Mouse (Mus musculus) MEL (cell line): ENCODE results near the gene Prph2. TPM values are rescaled to one million over a fixed set of nuclear protein-coding genes. Genes with fewer than 3 reads are reported as not detected.

Experiments used
- DNase-seq: peaks from one replicate; pipeline ENCODE4 v3.0.0; 2011; ENCODE audit warnings: low read depth, low spot score
- H3K27ac ChIP-seq: 2 replicates; pipeline ENCODE4 v1.5.1; 2012; ENCODE audit warnings: low read depth, mild to moderate bottlenecking, control low read depth, low read length, moderate library complexity; ENCODE audit not compliant: control insufficient read depth
- H3K27me3 ChIP-seq, 2 experiments: fragments of 150-350 bp in 1 of 2; sonication (generic) in 1 of 2; 2 replicates each; pipeline ENCODE4 v1.6.1; 2012; ENCODE audit warnings: low read length in 2 of 2, mild to moderate bottlenecking in 2 of 2, improper control_type of control experiment in 1 of 2, moderate library complexity in 1 of 2; ENCODE audit not compliant: insufficient read depth in 2 of 2, control insufficient read depth in 1 of 2
- H3K36me3 ChIP-seq, 2 experiments: 2 replicates each; pipeline ENCODE4 v1.6.1; 2012 to 2014; ENCODE audit warnings: low read length in 2 of 2, improper control_type of control experiment in 1 of 2, inconsistent platforms in 1 of 2, mild to moderate bottlenecking in 1 of 2; ENCODE audit not compliant: insufficient read depth in 2 of 2, control insufficient read depth in 1 of 2
- H3K4me1 ChIP-seq, 2 experiments: fragments of 150-350 bp in 1 of 2; sonication (generic) in 1 of 2; 2 replicates each; pipeline ENCODE4 v1.6.1; 2012; ENCODE audit warnings: low read length in 2 of 2, improper control_type of control experiment in 1 of 2, mild to moderate bottlenecking in 1 of 2; ENCODE audit not compliant: insufficient read depth in 2 of 2, control insufficient read depth in 1 of 2
- H3K4me3 ChIP-seq, 2 experiments: fragments of 150-350 bp in 1 of 2; sonication (generic) in 1 of 2; 2 replicates each; pipeline ENCODE4 v1.5.1; 2012; ENCODE audit warnings: low read depth in 2 of 2, low read length in 2 of 2, mild to moderate bottlenecking in 2 of 2, moderate library complexity in 2 of 2, control low read depth in 1 of 2, improper control_type of control experiment in 1 of 2; ENCODE audit not compliant: control insufficient read depth in 1 of 2, insufficient read depth in 1 of 2
- H3K79me2 ChIP-seq: 2 replicates; pipeline ENCODE4 v1.6.1; 2012; ENCODE audit warnings: mild to moderate bottlenecking, low read length, moderate library complexity; ENCODE audit not compliant: control insufficient read depth, poor library complexity, insufficient read depth
- H3K9ac ChIP-seq: 2 replicates; pipeline ENCODE4 v1.6.1; 2012; ENCODE audit warnings: low read depth, mild to moderate bottlenecking, control low read depth, low read length, moderate library complexity; ENCODE audit not compliant: control insufficient read depth, poor library complexity, severe bottlenecking
- H3K9me3 ChIP-seq: fragments of 150-350 bp; sonication (generic); replicated peaks from 2 replicates; pipeline ENCODE4 v1.6.1; 2012; ENCODE audit warnings: mild to moderate bottlenecking, low read length, improper control_type of control experiment, moderate library complexity; ENCODE audit not compliant: insufficient read depth
- BHLHE40 ChIP-seq: IDR thresholded peaks from 2 replicates; pipeline ENCODE4 v1.6.1; 2012; ENCODE audit warnings: low read depth, mild to moderate bottlenecking, inconsistent platforms, low read length, improper control_type of control experiment, borderline replicate concordance
- CHD1 ChIP-seq: IDR thresholded peaks from 2 replicates; pipeline ENCODE4 v1.6.1; 2012; ENCODE audit warnings: low read depth, mild to moderate bottlenecking, inconsistent platforms, low read length, improper control_type of control experiment
- CHD2 ChIP-seq: IDR thresholded peaks from 2 replicates; pipeline ENCODE4 v1.6.1; 2011; ENCODE audit warnings: low read length, improper control_type of control experiment
- CTCF ChIP-seq, 3 experiments: IDR thresholded peaks in 2 of 3; conservative IDR thresholded peaks in 1 of 3; 2 replicates each; pipeline ENCODE4 v1.5.1; 2011 to 2012; ENCODE audit warnings: low read length in 3 of 3, low read depth in 2 of 3, mild to moderate bottlenecking in 2 of 3, improper control_type of control experiment in 1 of 3, inconsistent platforms in 1 of 3, mixed read lengths in 1 of 3, moderate library complexity in 1 of 3; ENCODE audit not compliant: control insufficient read depth in 1 of 3, insufficient read depth in 1 of 3, poor library complexity in 1 of 3, severe bottlenecking in 1 of 3
- E2F4 ChIP-seq: IDR thresholded peaks from 2 replicates; pipeline ENCODE4 v1.6.1; 2011; ENCODE audit warnings: low read depth, low read length, improper control_type of control experiment, borderline replicate concordance
- ELF1 ChIP-seq: IDR thresholded peaks from 2 replicates; pipeline ENCODE4 v1.6.1; 2014; ENCODE audit warnings: low read depth, mild to moderate bottlenecking, inconsistent platforms, low read length, improper control_type of control experiment, moderate library complexity
- EP300 ChIP-seq, 2 experiments: IDR thresholded peaks; 2 replicates each; pipeline ENCODE4 v1.6.1; 2011; ENCODE audit warnings: improper control_type of control experiment in 2 of 2, low read length in 2 of 2, low read depth in 1 of 2, mild to moderate bottlenecking in 1 of 2
- ETS1 ChIP-seq: IDR thresholded peaks from 2 replicates; pipeline ENCODE4 v1.6.1; 2012; ENCODE audit warnings: low read depth, mild to moderate bottlenecking, inconsistent platforms, low read length, improper control_type of control experiment, moderate library complexity
- GABPA ChIP-seq: IDR thresholded peaks from 2 replicates; pipeline ENCODE4 v1.6.1; 2012; ENCODE audit warnings: low read depth, mild to moderate bottlenecking, inconsistent platforms, low read length, improper control_type of control experiment, moderate library complexity
- GATA1 ChIP-seq: IDR thresholded peaks from 2 replicates; pipeline ENCODE4 v1.6.1; 2011; ENCODE audit warnings: low read depth, low read length, improper control_type of control experiment
- HCFC1 ChIP-seq: IDR thresholded peaks from 2 replicates; pipeline ENCODE4 v1.6.1; 2012; ENCODE audit warnings: low read depth, mild to moderate bottlenecking, inconsistent platforms, low read length, improper control_type of control experiment, moderate library complexity
- JUND ChIP-seq: IDR thresholded peaks from 2 replicates; pipeline ENCODE4 v1.6.1; 2011; ENCODE audit warnings: low read depth, mild to moderate bottlenecking, improper control_type of control experiment, low read length
- KAT2A ChIP-seq: conservative IDR thresholded peaks from 2 replicates; pipeline ENCODE4 v1.6.1; 2012; ENCODE audit warnings: low read depth, low read length, improper control_type of control experiment, inconsistent platforms
- MAFK ChIP-seq: IDR thresholded peaks from 2 replicates; pipeline ENCODE4 v1.6.1; 2011; ENCODE audit warnings: low read depth, mild to moderate bottlenecking, low read length, improper control_type of control experiment, borderline replicate concordance
- MAX ChIP-seq: IDR thresholded peaks from 2 replicates; pipeline ENCODE4 v1.6.1; 2011; ENCODE audit warnings: low read length, improper control_type of control experiment
- MAZ ChIP-seq: IDR thresholded peaks from 2 replicates; pipeline ENCODE4 v1.6.1; 2012; ENCODE audit warnings: low read depth, mild to moderate bottlenecking, inconsistent platforms, low read length, improper control_type of control experiment
- MEF2A ChIP-seq: IDR thresholded peaks from 2 replicates; pipeline ENCODE4 v1.6.1; 2014; ENCODE audit warnings: low read depth, mild to moderate bottlenecking, inconsistent platforms, low read length, improper control_type of control experiment; ENCODE audit not compliant: poor library complexity, insufficient replicate concordance, severe bottlenecking; ENCODE audit errors: extremely low read depth
- MXI1 ChIP-seq: IDR thresholded peaks from 2 replicates; pipeline ENCODE4 v1.6.1; 2011; ENCODE audit warnings: mild to moderate bottlenecking, low read depth, low read length, improper control_type of control experiment
- MYB ChIP-seq: IDR thresholded peaks from 2 replicates; pipeline ENCODE4 v1.6.1; 2011; ENCODE audit warnings: mild to moderate bottlenecking, low read depth, low read length, improper control_type of control experiment
- MYC ChIP-seq: IDR thresholded peaks from 2 replicates; pipeline ENCODE4 v1.6.1; 2011; ENCODE audit warnings: low read depth, mild to moderate bottlenecking, low read length, improper control_type of control experiment, moderate library complexity
- NELFE ChIP-seq: IDR thresholded peaks from 2 replicates; pipeline ENCODE4 v1.6.1; 2011; ENCODE audit warnings: low read depth, low read length, improper control_type of control experiment
- NRF1 ChIP-seq: IDR thresholded peaks from 2 replicates; pipeline ENCODE4 v1.6.1; 2014; ENCODE audit warnings: low read depth, mild to moderate bottlenecking, inconsistent platforms, low read length, improper control_type of control experiment, moderate library complexity; ENCODE audit not compliant: poor library complexity, insufficient read depth, severe bottlenecking
- POLR2A ChIP-seq, 2 experiments: IDR thresholded peaks; 2 replicates each; pipeline ENCODE4 v1.6.1; 2011 to 2012; ENCODE audit warnings: low read length in 2 of 2, mild to moderate bottlenecking in 2 of 2, control low read depth in 1 of 2, improper control_type of control experiment in 1 of 2, low read depth in 1 of 2, moderate library complexity in 1 of 2; ENCODE audit not compliant: control insufficient read depth in 1 of 2, insufficient read depth in 1 of 2, poor library complexity in 1 of 2
- POLR2AphosphoS2 ChIP-seq: IDR thresholded peaks from 2 replicates; pipeline ENCODE4 v1.6.1; 2011; ENCODE audit warnings: low read length, improper control_type of control experiment
- POLR2AphosphoS5 ChIP-seq: IDR thresholded peaks from 2 replicates; pipeline ENCODE4 v1.6.1; 2012; ENCODE audit warnings: low read depth, borderline replicate concordance, mild to moderate bottlenecking, inconsistent platforms, low read length, moderate library complexity, mixed read lengths
- RCOR1 ChIP-seq: IDR thresholded peaks from 2 replicates; pipeline ENCODE4 v1.6.1; 2012; ENCODE audit warnings: low read depth, mild to moderate bottlenecking, inconsistent platforms, low read length, improper control_type of control experiment
- SIN3A ChIP-seq: IDR thresholded peaks from 2 replicates; pipeline ENCODE4 v1.6.1; 2012; ENCODE audit warnings: low read length, improper control_type of control experiment, inconsistent platforms
- SMC3 ChIP-seq: IDR thresholded peaks from 2 replicates; pipeline ENCODE4 v1.6.1; 2011; ENCODE audit warnings: low read depth, low read length, improper control_type of control experiment
- TAL1 ChIP-seq: IDR thresholded peaks from 2 replicates; pipeline ENCODE4 v1.6.1; 2012; ENCODE audit warnings: mild to moderate bottlenecking, inconsistent platforms, low read length, moderate library complexity, mixed read lengths
- TBP ChIP-seq: IDR thresholded peaks from 2 replicates; pipeline ENCODE4 v1.8.0; 2011; ENCODE audit warnings: low read depth, low read length, improper control_type of control experiment
- TCF12 ChIP-seq: IDR thresholded peaks from 2 replicates; pipeline ENCODE4 v1.6.1; 2014; ENCODE audit warnings: low read depth, mild to moderate bottlenecking, inconsistent platforms, low read length, improper control_type of control experiment, moderate library complexity
- UBTF ChIP-seq: IDR thresholded peaks from 2 replicates; pipeline ENCODE4 v1.6.1; 2012; ENCODE audit warnings: low read depth, mild to moderate bottlenecking, inconsistent platforms, low read length, improper control_type of control experiment, moderate library complexity, borderline replicate concordance; ENCODE audit not compliant: insufficient read depth
- USF1 ChIP-seq: IDR thresholded peaks from 2 replicates; pipeline ENCODE4 v1.6.1; 2014; ENCODE audit warnings: low read depth, mild to moderate bottlenecking, inconsistent platforms, low read length, improper control_type of control experiment, moderate library complexity
- USF2 ChIP-seq, 2 experiments: IDR thresholded peaks; 2 replicates each; pipeline ENCODE4 v1.6.1; 2011 to 2012; ENCODE audit warnings: improper control_type of control experiment in 2 of 2, low read length in 2 of 2, borderline replicate concordance in 1 of 2, inconsistent platforms in 1 of 2, low read depth in 1 of 2, mild to moderate bottlenecking in 1 of 2; ENCODE audit not compliant: insufficient read depth in 1 of 2
- ZC3H11A ChIP-seq: IDR thresholded peaks from 2 replicates; pipeline ENCODE4 v1.6.1; 2012; ENCODE audit warnings: low read depth, mild to moderate bottlenecking, inconsistent platforms, low read length, improper control_type of control experiment
- ZKSCAN1 ChIP-seq: IDR thresholded peaks from 2 replicates; pipeline ENCODE4 v1.6.1; 2012; ENCODE audit warnings: low read depth, mild to moderate bottlenecking, inconsistent platforms, low read length, improper control_type of control experiment, moderate library complexity
- ZMIZ1 ChIP-seq: IDR thresholded peaks from 2 replicates; pipeline ENCODE4 v1.6.1; 2012; ENCODE audit warnings: low read depth, mild to moderate bottlenecking, inconsistent platforms, low read length, improper control_type of control experiment, moderate library complexity
- ZNF384 ChIP-seq: IDR thresholded peaks from 2 replicates; pipeline ENCODE4 v1.6.1; 2012; ENCODE audit warnings: low read depth, mild to moderate bottlenecking, inconsistent platforms, low read length, improper control_type of control experiment
- polyA plus RNA-seq, 2 experiments: library from polyadenylated mRNA; stranded (reverse) in 1 of 2; unstranded in 1 of 2; fragments of >175 nt in 1 of 2; fragments of >200 nt in 1 of 2; gene quantifications; 2 replicates each; pipeline versions ENCODE4 v1.2.1 to v1.2.4; 2012; ENCODE audit warnings: low replicate concordance in 2 of 2, low read depth in 1 of 2; ENCODE audit not compliant: insufficient read length in 2 of 2, insufficient read depth in 1 of 2, missing spikeins in 1 of 2
- total RNA-seq: library from RNA; depleted of rRNA; stranded (reverse); fragments of 300-350 nt; gene quantifications from 2 replicates; pipeline ENCODE4 v1.2.3, GENCODE M21; 2012

The Prph2 gene
- total and polyA plus RNA-seq, 3 experiments = not detected

DNA sequence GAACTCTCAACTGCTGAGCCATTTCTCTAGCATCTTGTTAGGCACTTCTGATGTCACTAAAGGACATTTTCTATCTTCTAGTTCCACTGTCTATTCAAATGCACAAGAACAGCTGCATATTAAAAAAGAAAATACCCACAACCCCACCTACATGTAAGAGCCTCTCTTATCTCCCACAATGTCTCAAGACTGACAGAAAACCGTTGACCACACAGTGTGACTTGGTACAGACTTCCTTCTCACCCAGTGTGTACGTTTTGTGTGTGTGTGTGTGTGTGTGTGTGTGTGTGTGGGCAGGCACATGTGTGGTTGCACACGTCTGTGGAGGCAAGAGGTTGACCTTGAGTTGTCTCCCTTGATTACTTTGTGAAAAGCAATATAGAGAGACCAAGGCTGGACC is 51.9 kb downstream of the Prph2 start:
- Histone ChIP-seq H3K4me3 (no peak overlapping the region), H3K4me1 (peaks cover 7 to 11% of the 10 kb centered on the region in 2 experiments), H3K27ac (peak overlapping the region; percentile 82), H3K9me3 (no peaks in the 10 kb centered on the region), H3K79me2 (no peaks in the 10 kb centered on the region), H3K36me3 (peaks cover 13 to 39% of the 10 kb centered on the region in 2 experiments), H3K9ac (no peak overlapping the region), H3K27me3 (no peaks in the 10 kb centered on the region)
- DNase-seq = peak; percentile 81
- TF ChIP-seq MAZ (peak; percentile 70), ZMIZ1 (no peak), TAL1 (no peak), POLR2AphosphoS2 (no peak), CTCF (IDR thresholded peaks at IDR 0.05 in 2 of 3, conservative IDR thresholded peaks at IDR 0.05 in 1 of 3; ENCODE audit: control insufficient read depth in 1 of 3, insufficient read depth in 1 of 3, low read depth in 2 of 3, low read length in 3 of 3, poor library complexity in 1 of 3, severe bottlenecking in 1 of 3) (no peak), MAX (no peak), JUND (no peak), KAT2A (no peak), GATA1 (peak; percentile 90), SIN3A (peak; percentile 83), POLR2AphosphoS5 (no peak), HCFC1 (peak; percentile 53; the same call in 1 of the 2 replicates), NRF1 (no peak), BHLHE40 (peak; percentile 58; the same call in 1 of the 2 replicates), E2F4 (no peak), MXI1 (peak; percentile 53; the same call in 1 of the 2 replicates), USF1 (no peak), POLR2A (IDR thresholded peaks at IDR 0.05; ENCODE audit: control insufficient read depth in 1 of 2, insufficient read depth in 1 of 2, low read depth in 1 of 2, low read length in 2 of 2, poor library complexity in 1 of 2) (no peak), EP300 (IDR thresholded peaks at IDR 0.05; ENCODE audit: low read depth in 1 of 2, low read length in 2 of 2) (peak; percentile 89 to 95), ZNF384 (peak; percentile 15; the same call in 1 of the 2 replicates), NELFE (no peak), MEF2A (0 out of 2 replicates have a peak, but pooled peaks have one; percentile 33), ZKSCAN1 (peak; percentile 100), USF2 (IDR thresholded peaks at IDR 0.05; ENCODE audit: borderline replicate concordance in 1 of 2, insufficient read depth in 1 of 2, low read depth in 1 of 2, low read length in 2 of 2) (no peak), TBP (no peak), SMC3 (no peak), CHD2 (no peak), MAFK (no peak), ETS1 (peak; percentile 92), ELF1 (0 out of 2 replicates have a peak, but pooled peaks have one; percentile 52), UBTF (no peak), RCOR1 (peak; percentile 68), GABPA (no peak), CHD1 (no peak), ZC3H11A (no peak), TCF12 (peak; percentile 82), MYB (peak; percentile 97), MYC (peak; percentile 65; the same call in 1 of the 2 replicates)
